ENCODE assay signal across 9 mouse cellular contexts in the genomic region with DNA sequence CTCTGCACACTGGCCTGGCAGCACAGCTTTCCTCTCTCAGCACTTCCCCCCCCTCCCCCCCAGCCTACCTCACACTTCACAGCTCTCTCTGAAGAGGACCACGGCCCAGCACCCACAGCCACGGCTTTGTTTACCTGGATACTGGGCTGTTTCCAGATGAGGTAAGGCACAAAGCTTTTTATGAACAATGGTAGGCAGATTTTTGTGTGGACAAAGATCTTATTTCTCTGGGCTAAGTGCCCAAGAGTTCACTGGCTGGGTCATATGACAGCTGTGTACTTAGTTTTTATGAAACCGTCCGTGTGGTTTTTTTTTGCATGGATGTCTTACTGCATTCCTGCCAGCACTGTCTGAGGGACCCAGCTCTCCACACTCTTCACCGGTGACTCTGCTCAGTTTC.
A peak's percentile ranks its signal among the peaks of the same experiment; 100 is the strongest.
DNase-seq lines count a peak whose midpoint lies in the region; ATAC-seq and TF ChIP-seq lines count a peak whose summit lies in the region.
"Had no signal": no experiment of that assay in that cellular context is flagged by ENCODE, and none has a peak within 500 bp of the region (broad histone marks: within the 10 kb centered on the region; RNA-seq: fewer than 3 reads in every experiment).

No protein-coding gene starts in this region.

- 60% methylated on average over 5 of the region's 5 CpGs for WGBS in liver, postnatal 0 days (ENCODE audit: insufficient replicate concordance)
- WGBS in liver, embryonic 12.5 days (ENCODE audit: insufficient replicate concordance) = 72% methylated on average over 5 of the region's 5 CpGs
- 17% methylated on average over 5 of the region's 5 CpGs for WGBS in intestine, embryonic 15.5 days
- 31% methylated on average over 5 of the region's 5 CpGs for WGBS in limb, embryonic 14.5 days
- 8% methylated on average over 5 of the region's 5 CpGs for WGBS in stomach, embryonic 16.5 days

- no peak overlapping the region for H3K4me2 ChIP-seq in liver, postnatal 0 days (ENCODE audit: low read depth, low read length)
- no peak overlapping the region for H3K4me2 ChIP-seq in liver, embryonic 12.5 days
- no peak overlapping the region for H3K4me2 ChIP-seq in intestine, embryonic 15.5 days (replicated peaks)
- H3K4me2 ChIP-seq in limb, embryonic 14.5 days (replicated peaks; ENCODE audit: low read depth, low read length, severe bottlenecking) = no peak overlapping the region
- H3K4me2 ChIP-seq in stomach, embryonic 16.5 days (ENCODE audit: low read depth, low read length) = peak overlapping the region; percentile 24; the same call in 1 of the 2 replicates

- no peak for TF ChIP-seq CTCF in liver, postnatal 0 days (IDR thresholded peaks at IDR 0.05; ENCODE audit: low read depth)

- H3K27ac ChIP-seq in liver, postnatal 0 days (ENCODE audit: low read depth) = no peak overlapping the region
- H3K27ac ChIP-seq in liver, embryonic 12.5 days = no peak overlapping the region
- H3K27ac ChIP-seq in intestine, embryonic 15.5 days = peak overlapping the region; percentile 73
- H3K27ac ChIP-seq in limb, embryonic 14.5 days (replicated peaks; ENCODE audit: low read depth, low read length) = no peak overlapping the region; the same call in 1 of the 2 replicates
- H3K27ac ChIP-seq in stomach, embryonic 16.5 days (ENCODE audit: low read length) = peak overlapping the region; percentile 81

- H3K4me1 ChIP-seq in liver, postnatal 0 days (ENCODE audit: insufficient read depth) = peaks cover 7% of the 10 kb centered on the region; the same call in 1 of the 2 replicates
- peaks cover 46% of the 10 kb centered on the region for H3K4me1 ChIP-seq in liver, embryonic 12.5 days
- peaks cover 26% of the 10 kb centered on the region for H3K4me1 ChIP-seq in intestine, embryonic 15.5 days (replicated peaks)
- peaks cover 19% of the 10 kb centered on the region for H3K4me1 ChIP-seq in limb, embryonic 14.5 days (ENCODE audit: control insufficient read depth, insufficient read depth, low read length)
- H3K4me1 ChIP-seq in stomach, embryonic 16.5 days (ENCODE audit: control insufficient read depth, insufficient read depth, low read length) = peaks cover 28% of the 10 kb centered on the region

- no peaks in the 10 kb centered on the region for H3K9me3 ChIP-seq in liver, postnatal 0 days (ENCODE audit: low read length)
- no peaks in the 10 kb centered on the region for H3K9me3 ChIP-seq in liver, embryonic 12.5 days (replicated peaks)
- H3K9me3 ChIP-seq in intestine, embryonic 15.5 days = no peaks in the 10 kb centered on the region
- H3K9me3 ChIP-seq in limb, embryonic 14.5 days (ENCODE audit: control insufficient read depth, low read length) = no peaks in the 10 kb centered on the region
- no peaks in the 10 kb centered on the region for H3K9me3 ChIP-seq in stomach, embryonic 16.5 days (replicated peaks; ENCODE audit: control insufficient read depth, low read length)
- H3K9me3 ChIP-seq: G1E had no signal

- DNase-seq in liver, postnatal 0 days = no peak
- peak; percentile 76 for DNase-seq in limb, embryonic 14.5 days (ENCODE audit: low spot score)
- no peak for DNase-seq in gastrocnemius, adult 18-20 months (ENCODE audit: low spot score)
- DNase-seq in spleen, postnatal 10 days (ENCODE audit: low spot score in 2 of 2) = no peak
- DNase-seq: adrenal gland, postnatal 36 days had no signal

- TF ChIP-seq POLR2A in limb, embryonic 14.5 days (IDR thresholded peaks at IDR 0.05; ENCODE audit: borderline replicate concordance, extremely low read depth, insufficient read depth, insufficient read length) = no peak

- H3K9ac ChIP-seq in liver, postnatal 0 days (replicated peaks) = no peak overlapping the region
- no peak overlapping the region for H3K9ac ChIP-seq in liver, embryonic 12.5 days
- no peak overlapping the region for H3K9ac ChIP-seq in intestine, embryonic 15.5 days
- no peak overlapping the region for H3K9ac ChIP-seq in limb, embryonic 14.5 days (ENCODE audit: low read depth, low read length, severe bottlenecking)
- H3K9ac ChIP-seq in stomach, embryonic 16.5 days (ENCODE audit: low read length) = peak overlapping the region; percentile 11; the same call in 1 of the 2 replicates

- no peak overlapping the region for H3K4me3 ChIP-seq in liver, postnatal 0 days (ENCODE audit: low read depth, low read length)
- no peak overlapping the region for H3K4me3 ChIP-seq in liver, embryonic 12.5 days
- no peak overlapping the region for H3K4me3 ChIP-seq in intestine, embryonic 15.5 days (replicated peaks)
- H3K4me3 ChIP-seq in limb, embryonic 14.5 days (replicated peaks; ENCODE audit: low read length) = no peak overlapping the region
- no peak overlapping the region for H3K4me3 ChIP-seq in stomach, embryonic 16.5 days (replicated peaks; ENCODE audit: low read length)

- H3K36me3 ChIP-seq in liver, postnatal 0 days (replicated peaks; ENCODE audit: insufficient read depth, low read length) = no peaks in the 10 kb centered on the region
- H3K36me3 ChIP-seq in liver, embryonic 12.5 days = no peaks in the 10 kb centered on the region
- H3K36me3 ChIP-seq in intestine, embryonic 15.5 days = no peaks in the 10 kb centered on the region
- H3K36me3 ChIP-seq in limb, embryonic 14.5 days (ENCODE audit: control insufficient read depth, insufficient read depth, low read length) = no peaks in the 10 kb centered on the region
- no peaks in the 10 kb centered on the region for H3K36me3 ChIP-seq in stomach, embryonic 16.5 days (ENCODE audit: control insufficient read depth, insufficient read depth, low read length)

- H3K27me3 ChIP-seq in liver, postnatal 0 days (ENCODE audit: insufficient read depth, low read length) = no peaks in the 10 kb centered on the region
- no peaks in the 10 kb centered on the region for H3K27me3 ChIP-seq in liver, embryonic 12.5 days (replicated peaks)
- no peaks in the 10 kb centered on the region for H3K27me3 ChIP-seq in intestine, embryonic 15.5 days (replicated peaks)
- no peaks in the 10 kb centered on the region for H3K27me3 ChIP-seq in limb, embryonic 14.5 days (ENCODE audit: control insufficient read depth, insufficient read depth, low read length)
- H3K27me3 ChIP-seq in stomach, embryonic 16.5 days (ENCODE audit: control insufficient read depth, insufficient read depth, low read length) = no peaks in the 10 kb centered on the region

- no peak for TF ChIP-seq EP300 in liver, postnatal 0 days (IDR thresholded peaks at IDR 0.05; ENCODE audit: low read depth)

- peak; percentile 43; the same call in 1 of the 2 replicates for ATAC-seq in liver, postnatal 0 days
- no peak for ATAC-seq in liver, embryonic 12.5 days
- peak; percentile 39; the same call in 1 of the 2 replicates for ATAC-seq in intestine, embryonic 15.5 days
- ATAC-seq in limb, embryonic 14.5 days (ENCODE audit: low FRiP score, low read depth) = peak; percentile 68
- ATAC-seq in stomach, embryonic 16.5 days (ENCODE audit: insufficient read depth, low FRiP score) = peak; percentile 65

Comparison
In these comparisons a context has a peak if more than half of its experiments do, and no peak if none do; other contexts are left out.
1. H3K27ac ChIP-seq: peak in intestine, embryonic 15.5 days (single experiment) and stomach, embryonic 16.5 days (single experiment); none in liver, postnatal 0 days (single experiment), liver, embryonic 12.5 days (single experiment) and limb, embryonic 14.5 days (single experiment).